24 mouse cellular contexts compared by ENCODE assay signal in genomic region chr9:72030274-72030673, GRCm38 (mm10).
DNase-seq lines count a peak whose midpoint lies in the region; ATAC-seq lines count a peak whose summit lies in the region.
"Had no signal": no experiment of that assay in that cellular context is flagged by ENCODE, and none has a peak within 500 bp of the region (broad histone marks: within the 10 kb centered on the region; RNA-seq: fewer than 3 reads in every experiment).

No protein-coding gene starts in this region.

- no peak overlapping the region for H3K4me3 ChIP-seq in heart, embryonic 15.5 days
- H3K4me3 ChIP-seq in liver, embryonic 13.5 days (replicated peaks) = no peak overlapping the region
- H3K4me3 ChIP-seq: forebrain, embryonic 10.5 days; forebrain, embryonic 15.5 days; heart, embryonic 12.5 days; layer of hippocampus, adult 2 months; liver, embryonic 15.5 days; lung, embryonic 15.5 days; megakaryocyte, embryonic 14.5 days; midbrain, embryonic 12.5 days had no signal

- no peaks in the 10 kb centered on the region for H3K36me3 ChIP-seq in heart, embryonic 15.5 days
- no peaks in the 10 kb centered on the region for H3K36me3 ChIP-seq in liver, embryonic 13.5 days
- H3K36me3 ChIP-seq: forebrain, embryonic 10.5 days; forebrain, embryonic 15.5 days; heart, embryonic 12.5 days; liver, embryonic 15.5 days; lung, embryonic 15.5 days; midbrain, embryonic 12.5 days had no signal

- H3K4me1 ChIP-seq in heart, embryonic 15.5 days (replicated peaks) = peaks cover 7% of the 10 kb centered on the region
- H3K4me1 ChIP-seq in liver, embryonic 13.5 days (replicated peaks) = peaks cover 34% of the 10 kb centered on the region
- H3K4me1 ChIP-seq: lung, embryonic 15.5 days; midbrain, embryonic 12.5 days had no signal

- H3K9me3 ChIP-seq in heart, embryonic 15.5 days (replicated peaks) = no peaks in the 10 kb centered on the region
- H3K9me3 ChIP-seq in liver, embryonic 13.5 days (replicated peaks) = no peaks in the 10 kb centered on the region
- H3K9me3 ChIP-seq: forebrain, embryonic 10.5 days; forebrain, embryonic 15.5 days; heart, embryonic 12.5 days; liver, embryonic 15.5 days; lung, embryonic 15.5 days; megakaryocyte, embryonic 14.5 days; midbrain, embryonic 12.5 days had no signal

- no peak overlapping the region for H3K9ac ChIP-seq in heart, embryonic 15.5 days
- H3K9ac ChIP-seq in liver, embryonic 13.5 days = no peak overlapping the region
- H3K9ac ChIP-seq: forebrain, embryonic 15.5 days; heart, embryonic 12.5 days; hindbrain, embryonic 14.5 days; liver, embryonic 15.5 days; lung, embryonic 15.5 days; midbrain, embryonic 12.5 days had no signal

- ATAC-seq in heart, embryonic 15.5 days (replicated peaks; ENCODE audit: insufficient number of reproducible peaks, insufficient read depth, low FRiP score, low read depth) = no peak
- ATAC-seq in liver, embryonic 13.5 days (ENCODE audit: low read depth) = peak; percentile 29; the same call in 1 of the 2 replicates
- ATAC-seq in megakaryocyte progenitor cell, adult 5-6 weeks (replicated peaks; ENCODE audit: poor library complexity) = peak; percentile 46; the same call in 1 of the 2 replicates
- ATAC-seq: forebrain, embryonic 15.5 days; intestine, postnatal 0 days had no signal

- DNase-seq in heart, adult 9 months (ENCODE audit: low spot score in 2 of 2) = no peak
- no peak for DNase-seq in liver, embryonic 13.5 days
- DNase-seq in liver = no peak
- DNase-seq in urinary bladder, postnatal 4 days (ENCODE audit: low spot score in 2 of 2) = no peak
- DNase-seq: adrenal gland, adult 8-10 months; B cell, adult 2 months; cerebellum, adult 2 months; cerebellum, postnatal 14 days; kidney, adult 9 months; kidney, postnatal 25 days; left cerebral cortex, postnatal 4 days; thymus, postnatal 4 days had no signal

- H3K4me2 ChIP-seq in heart, embryonic 15.5 days = no peak overlapping the region
- H3K4me2 ChIP-seq in liver, embryonic 13.5 days = no peak overlapping the region
- H3K4me2 ChIP-seq: forebrain, embryonic 15.5 days; heart, embryonic 12.5 days; hindbrain, embryonic 14.5 days; liver, embryonic 15.5 days; lung, embryonic 15.5 days; midbrain, embryonic 12.5 days had no signal

- H3K27ac ChIP-seq in heart, embryonic 15.5 days = peak overlapping the region; percentile 61
- H3K27ac ChIP-seq in liver, embryonic 13.5 days = no peak overlapping the region
- H3K27ac ChIP-seq: forebrain, embryonic 10.5 days; forebrain, embryonic 15.5 days; hindbrain, embryonic 14.5 days; layer of hippocampus, adult 2 months; liver, embryonic 15.5 days; lung, embryonic 15.5 days; midbrain, embryonic 12.5 days had no signal

- H3K27me3 ChIP-seq in heart, embryonic 15.5 days = no peaks in the 10 kb centered on the region
- H3K27me3 ChIP-seq in liver, embryonic 13.5 days = no peaks in the 10 kb centered on the region
- H3K27me3 ChIP-seq: forebrain, embryonic 15.5 days; heart, embryonic 12.5 days; liver, embryonic 15.5 days; lung, embryonic 15.5 days; megakaryocyte, embryonic 14.5 days; midbrain, embryonic 12.5 days had no signal
